Mouse (Mus musculus): ENCODE results near the gene 2310057J18Rik.
"Not testable (repeated sequence)": the region's sequence is repeated elsewhere in the genome, so short reads cannot be mapped to it uniquely, and the experiment has no call there.

The 2310057J18Rik gene

DNA sequence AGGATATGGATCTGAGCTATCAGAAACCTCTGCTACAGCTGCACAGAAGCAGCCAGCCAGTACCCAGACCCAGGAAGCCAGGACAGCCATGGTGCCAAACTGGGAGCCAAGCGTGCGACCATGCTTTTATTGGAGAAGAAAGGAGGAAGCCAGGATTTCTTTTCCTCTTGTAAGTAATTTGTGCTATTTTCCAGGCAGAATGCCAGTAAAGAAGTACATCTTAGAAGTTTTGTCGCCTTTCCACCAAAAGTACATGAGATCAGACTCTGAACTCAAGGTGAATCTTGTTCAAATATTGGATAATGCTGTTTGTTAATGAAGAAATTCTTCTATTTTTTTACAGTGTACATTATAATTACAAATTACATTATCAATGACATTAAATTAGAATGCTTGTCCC, at the start of gene 2310057J18Rik:
TSS of gene 2310057J18Rik (minus strand) at position 101 of the 400 bp plus-strand sequence.
- no peak for DNase-seq (ENCODE audit: extremely low read depth, insufficient read length, low spot score)

DNA sequence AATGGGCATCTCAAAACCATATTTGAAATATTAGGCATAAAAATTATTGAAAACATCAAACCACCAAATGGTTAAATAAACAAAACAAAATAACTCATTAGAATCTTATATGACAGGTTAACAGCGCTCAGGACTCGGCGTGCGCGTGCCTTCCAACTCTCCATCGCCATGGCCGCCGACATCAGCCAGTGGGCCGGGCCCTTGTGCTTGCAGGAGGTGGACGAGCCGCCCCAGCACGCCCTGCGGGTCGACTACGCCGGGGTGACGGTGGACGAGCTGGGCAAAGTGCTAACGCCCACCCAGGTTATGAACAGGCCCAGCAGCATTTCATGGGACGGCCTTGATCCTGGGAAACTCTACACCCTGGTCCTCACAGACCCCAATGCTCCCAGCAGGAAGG, 43.9 kb upstream of the 2310057J18Rik start:
- DNase-seq (ENCODE audit: extremely low read depth, insufficient read length, low spot score) = not testable (repeated sequence)

DNA sequence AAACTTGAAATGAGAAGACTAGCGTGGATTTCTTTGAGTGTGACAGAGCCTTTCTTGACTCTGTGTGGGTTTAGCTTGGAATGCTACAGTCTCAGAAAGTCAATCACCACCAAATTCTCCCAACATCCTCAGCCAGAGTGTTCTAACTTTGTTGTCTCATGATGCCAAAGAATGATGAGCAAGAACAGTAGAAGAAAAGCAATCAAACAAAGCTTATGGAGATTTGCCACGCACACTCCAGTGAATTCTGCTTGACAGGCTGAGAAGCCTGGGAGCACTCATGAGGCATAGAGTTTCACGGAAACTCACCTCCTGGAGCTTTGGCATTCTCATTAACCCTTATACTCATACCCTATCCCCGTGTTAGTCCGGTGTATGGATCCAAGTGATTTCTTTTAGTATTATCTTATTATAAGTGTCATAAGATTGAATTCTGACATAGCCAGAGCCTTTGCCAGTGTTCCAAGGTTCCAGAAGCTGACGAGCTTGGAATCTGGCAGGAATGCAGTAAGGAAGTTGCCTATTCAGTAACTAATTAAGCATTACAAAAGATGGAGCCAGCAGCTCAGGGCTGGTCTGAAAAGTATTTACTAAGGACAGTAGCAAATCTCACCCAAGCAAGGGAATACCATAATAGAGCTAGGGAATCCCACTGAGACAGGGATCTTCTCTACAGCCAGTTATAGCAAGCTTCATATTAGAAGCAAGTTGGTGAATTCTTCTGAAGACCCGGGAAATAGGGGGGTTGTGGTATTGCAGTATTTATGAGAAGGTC, 33.6 kb upstream of the 2310057J18Rik start:
- no peak for DNase-seq (ENCODE audit: extremely low read depth, insufficient read length, low spot score)

DNA sequence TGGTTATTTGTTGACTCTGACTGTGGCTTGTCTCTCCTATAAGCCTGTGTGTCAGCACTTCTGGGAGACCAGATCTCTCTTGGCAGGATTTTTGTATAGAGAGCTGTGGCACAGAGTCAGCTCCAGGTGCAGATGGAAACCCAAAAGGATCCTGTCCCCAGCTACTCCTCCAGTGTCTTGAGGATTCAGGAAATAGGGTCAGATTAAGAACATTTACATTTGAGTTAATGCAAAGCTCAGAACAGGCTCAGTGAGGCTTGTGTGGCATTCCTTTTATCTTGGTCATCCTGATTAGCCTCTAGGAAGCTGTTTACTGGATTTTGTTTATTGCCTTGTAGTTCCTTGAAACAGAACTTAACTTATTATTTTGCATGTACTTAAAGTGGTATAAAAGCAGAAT, 11.7 kb upstream of the 2310057J18Rik start:
- DNase-seq (ENCODE audit: extremely low read depth, insufficient read length, low spot score) = no peak

DNA sequence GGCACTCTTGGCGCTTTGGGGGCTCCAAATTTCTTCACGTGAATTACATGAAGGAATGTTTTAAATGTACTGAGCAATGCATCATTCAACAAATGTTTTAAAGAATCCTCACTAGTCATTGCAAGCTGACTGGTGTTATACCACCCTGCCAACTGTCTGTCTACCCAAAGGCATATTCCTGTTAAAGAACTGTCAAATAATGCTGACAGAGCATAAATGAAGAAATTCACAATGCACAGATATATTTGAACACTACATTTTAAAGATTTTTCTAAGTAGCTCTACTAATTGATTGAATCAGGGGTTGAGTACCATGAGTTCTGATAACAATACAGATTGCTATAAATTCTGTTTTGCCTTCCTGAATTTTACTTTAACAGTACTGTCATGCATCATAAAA, 2.9 kb upstream of the 2310057J18Rik start:
- no peak for DNase-seq (ENCODE audit: extremely low read depth, insufficient read length, low spot score)

DNA sequence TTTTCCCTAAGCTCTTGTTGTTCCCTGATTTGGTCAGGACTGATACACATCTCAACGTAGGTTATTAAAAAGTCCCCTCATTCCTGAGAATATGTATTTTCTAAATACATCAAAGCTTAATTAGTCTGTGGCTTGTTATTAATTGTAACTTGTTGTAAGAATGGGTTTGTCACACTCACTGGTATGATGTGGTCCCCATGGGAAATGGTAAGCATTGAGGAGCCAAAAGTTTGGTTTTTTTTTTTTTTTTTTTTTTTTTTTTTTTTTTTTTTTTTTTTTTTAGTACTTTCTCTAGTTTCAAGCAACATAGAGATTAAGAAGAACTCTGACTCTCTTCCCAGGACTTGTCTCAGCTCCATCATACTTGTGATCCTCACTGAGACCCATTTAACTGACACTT, 17.9 kb downstream of the 2310057J18Rik start:
- no peak for DNase-seq (ENCODE audit: extremely low read depth, insufficient read length, low spot score)

DNA sequence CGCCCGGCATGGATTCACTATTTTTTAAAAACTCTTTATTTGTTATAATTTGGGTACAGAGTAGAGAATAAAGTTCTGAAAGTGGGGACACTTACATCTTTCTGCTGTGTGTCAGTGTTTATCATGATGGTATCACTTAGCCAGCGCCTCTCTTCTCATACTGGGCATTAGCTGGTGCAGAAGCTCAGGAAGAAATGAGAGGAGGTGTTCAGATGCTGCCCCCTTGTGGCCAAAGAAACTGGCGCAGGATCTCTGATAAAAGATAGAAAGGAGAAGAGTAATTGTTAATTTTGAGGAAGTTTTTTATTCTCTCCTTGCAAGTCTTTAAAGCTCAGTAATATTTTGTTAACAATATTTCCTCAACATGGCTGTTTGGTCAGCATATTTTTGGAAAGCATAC, 31.0 kb downstream of the 2310057J18Rik start:
- DNase-seq (ENCODE audit: extremely low read depth, insufficient read length, low spot score) = no peak

DNA sequence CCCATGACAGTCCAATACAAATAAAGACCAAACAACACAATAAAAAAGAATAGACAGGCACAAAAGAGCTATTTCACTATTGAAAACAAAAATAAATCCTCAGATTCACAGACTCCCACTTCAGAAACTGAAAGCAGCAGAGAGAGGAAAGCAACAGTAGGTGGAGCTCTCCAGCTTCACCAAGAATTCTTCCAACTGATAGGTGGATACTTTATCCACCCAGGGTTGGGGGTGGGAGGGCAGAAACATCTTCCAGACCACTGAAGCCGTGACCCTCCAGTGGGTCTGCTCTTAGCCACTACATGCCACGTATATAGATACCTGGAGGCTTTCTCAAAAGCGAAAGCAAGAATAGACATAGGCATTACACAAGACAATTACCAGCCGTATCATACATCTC, 31.6 kb downstream of the 2310057J18Rik start:
- DNase-seq (ENCODE audit: extremely low read depth, insufficient read length, low spot score) = no peak

Measured in 3134 (cell line).